Mouse (Mus musculus) brown adipose tissue, adult 24 weeks (tissue): ENCODE results near the gene Synrg. TPM values are rescaled to one million over a fixed set of nuclear protein-coding genes. Genes with fewer than 3 reads are reported as not detected.

Source experiments
- H3K27ac ChIP-seq: fragments of 200-500 bp; replicated peaks from 2 replicates; pipeline ENCODE4 v1.5.1; 2012; ENCODE audit warnings: low read depth, mild to moderate bottlenecking, low read length
- H3K4me1 ChIP-seq: fragments of 200-500 bp; 2 replicates; pipeline ENCODE4 v1.6.1; 2012; ENCODE audit warnings: low read length, mixed read lengths; ENCODE audit not compliant: control insufficient read depth, insufficient read depth, insufficient read length
- H3K4me3 ChIP-seq: fragments of 200-500 bp; 2 replicates; pipeline ENCODE4 v1.5.1; 2012; ENCODE audit warnings: low read depth, mild to moderate bottlenecking, low read length, moderate library complexity; ENCODE audit not compliant: insufficient read depth
- polyA plus RNA-seq: library from polyadenylated mRNA; stranded (reverse); fragments of >200 nt; gene quantifications from 2 replicates; pipeline ENCODE4 v1.2.4, GENCODE M21; 2012; ENCODE audit not compliant: missing spikeins, insufficient read depth, insufficient read length

The Synrg gene
- polyA plus RNA-seq, 1 experiment = 20.3 TPM

- Histone ChIP-seq H3K27ac (no peak overlapping the region), H3K4me1 (no peaks in the 10 kb centered on the region), H3K4me3 (no peak overlapping the region)
Observed at GRCm38 (mm10) chr11:84047270-84047669, 83.0 kb downstream of the Synrg start.

- Histone ChIP-seq H3K27ac (no peak overlapping the region), H3K4me3 (no peak overlapping the region), H3K4me1 (no peaks in the 10 kb centered on the region)
Observed at GRCm38 (mm10) chr11:84048411-84048810, 84.2 kb downstream of the Synrg start.

- Histone ChIP-seq H3K27ac (no peak overlapping the region), H3K4me3 (no peak overlapping the region), H3K4me1 (no peaks in the 10 kb centered on the region)
Observed at GRCm38 (mm10) chr11:84053055-84053454, 88.8 kb downstream of the Synrg start.

DNA sequence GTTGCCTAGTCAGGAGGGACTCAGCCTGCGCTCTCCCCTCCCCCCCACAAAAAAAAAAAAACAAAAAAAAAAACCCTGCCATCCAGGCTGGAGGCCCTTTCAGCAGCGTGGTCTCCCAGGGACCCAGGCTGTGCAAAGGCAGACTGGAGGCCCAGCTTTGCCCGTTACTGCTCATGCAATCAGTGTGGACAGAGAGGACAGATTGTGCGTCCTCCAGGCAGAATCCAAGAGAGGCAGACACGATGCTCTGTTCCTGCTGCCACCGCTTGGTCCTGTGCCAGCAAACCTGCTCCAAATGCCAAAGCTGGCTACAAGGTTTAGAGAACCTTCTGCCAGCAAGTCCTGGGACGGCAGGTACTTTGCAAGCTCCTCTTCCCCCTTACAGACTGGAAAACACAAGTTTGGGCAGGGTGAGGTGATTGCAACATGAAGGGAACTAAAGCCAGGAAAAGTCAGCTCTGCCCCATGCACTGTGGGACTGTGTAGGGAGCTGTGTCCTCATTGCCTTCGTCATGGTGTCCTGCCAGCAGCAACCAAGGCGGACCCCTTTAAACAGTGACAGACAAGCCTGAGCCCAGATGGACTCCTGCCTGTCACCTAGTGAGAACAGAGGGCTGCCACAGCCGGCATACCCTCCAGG, 89.4 kb downstream of the Synrg start:
- H3K4me3 ChIP-seq = no peak overlapping the region
- H3K4me1 ChIP-seq = no peaks in the 10 kb centered on the region
- H3K27ac ChIP-seq = no peak overlapping the region

GRCm38 (mm10) chr11:84057418-84057817, 93.2 kb downstream of the Synrg start:
- no peaks in the 10 kb centered on the region for H3K4me1 ChIP-seq
- no peak overlapping the region for H3K4me3 ChIP-seq

DNA sequence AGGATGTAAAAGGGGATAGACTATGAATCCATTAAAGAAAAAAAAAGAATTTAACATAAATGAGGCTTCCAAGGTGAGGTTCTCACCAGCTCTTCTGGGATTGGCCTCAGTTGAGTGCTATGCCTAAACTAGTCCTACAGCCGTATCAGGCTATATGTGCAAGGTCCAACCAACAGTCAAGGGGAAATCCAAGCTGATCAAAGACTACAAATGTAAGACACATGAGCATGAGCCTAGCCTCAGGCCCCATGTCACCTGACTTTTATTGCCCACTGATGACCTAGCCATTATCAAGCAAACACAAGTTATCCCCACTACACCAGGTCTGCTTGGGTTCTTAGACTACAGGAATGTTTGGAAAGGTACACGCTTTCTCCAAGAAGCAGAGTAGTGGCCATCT, 95.6 kb downstream of the Synrg start:
- no peak overlapping the region for H3K27ac ChIP-seq
- H3K4me1 ChIP-seq = no peaks in the 10 kb centered on the region
- H3K4me3 ChIP-seq = no peak overlapping the region

More at GRCm38 (mm10) chr11:84057418-84057817, 93.2 kb downstream of the Synrg start:
- H3K27ac ChIP-seq = no peak overlapping the region

DNA sequence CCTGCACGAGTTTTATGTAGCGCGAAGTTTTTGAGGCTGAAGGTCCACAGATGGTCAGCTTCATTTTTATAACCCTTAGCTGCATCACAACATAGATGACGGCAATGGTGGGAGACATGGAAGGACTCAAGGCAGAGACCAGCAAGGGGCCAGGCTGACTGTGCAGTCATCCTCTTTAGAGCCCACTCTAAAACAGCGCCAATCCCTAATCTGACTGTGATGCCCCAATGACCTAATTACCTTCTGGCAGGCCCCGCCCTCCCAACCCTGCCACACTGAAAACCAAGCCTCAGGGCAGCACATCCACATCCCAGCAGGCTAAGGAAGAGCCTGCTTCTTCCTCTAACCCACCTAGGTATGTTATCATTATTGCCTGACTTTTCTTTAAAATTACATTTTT, 96.4 kb downstream of the Synrg start:
- H3K27ac ChIP-seq = no peak overlapping the region
- H3K4me1 ChIP-seq = no peaks in the 10 kb centered on the region
- H3K4me3 ChIP-seq = no peak overlapping the region

GRCm38 (mm10) chr11:84061881-84062280, 97.7 kb downstream of the Synrg start:
- Histone ChIP-seq H3K4me1 (no peaks in the 10 kb centered on the region), H3K27ac (no peak overlapping the region), H3K4me3 (no peak overlapping the region)

DNA sequence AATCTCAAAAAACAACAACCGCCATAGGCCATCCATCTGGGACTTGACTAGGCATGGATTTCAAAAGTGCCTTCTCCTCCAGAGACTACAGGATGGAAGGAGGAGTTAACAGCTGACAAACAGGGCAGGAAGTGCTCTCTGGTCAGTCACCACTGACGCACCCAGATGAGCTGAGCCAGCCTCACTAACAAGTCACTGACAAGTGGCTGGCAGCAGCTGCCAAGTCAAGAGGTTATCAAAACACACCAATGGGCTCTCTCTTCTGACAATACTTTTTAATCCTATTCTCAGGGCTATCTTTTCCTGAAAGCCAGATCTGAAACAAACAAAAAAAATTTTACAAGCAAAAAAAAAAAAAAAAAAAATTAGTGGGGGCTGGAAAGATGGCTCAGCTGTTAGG, 98.6 kb downstream of the Synrg start:
- Histone ChIP-seq H3K4me1 (no peaks in the 10 kb centered on the region), H3K27ac (no peak overlapping the region), H3K4me3 (no peak overlapping the region)

GRCm38 (mm10) chr11:84063631-84064209, 99.5 kb downstream of the Synrg start:
- H3K27ac ChIP-seq = no peak overlapping the region

GRCm38 (mm10) chr11:84066071-84066481, 101.8 kb downstream of the Synrg start:
- no peaks in the 10 kb centered on the region for H3K4me1 ChIP-seq
- no peak overlapping the region for H3K27ac ChIP-seq
- no peak overlapping the region for H3K4me3 ChIP-seq

More at GRCm38 (mm10) chr11:84063631-84064209, 99.5 kb downstream of the Synrg start:
- no peaks in the 10 kb centered on the region for H3K4me1 ChIP-seq
- H3K4me3 ChIP-seq = no peak overlapping the region

DNA sequence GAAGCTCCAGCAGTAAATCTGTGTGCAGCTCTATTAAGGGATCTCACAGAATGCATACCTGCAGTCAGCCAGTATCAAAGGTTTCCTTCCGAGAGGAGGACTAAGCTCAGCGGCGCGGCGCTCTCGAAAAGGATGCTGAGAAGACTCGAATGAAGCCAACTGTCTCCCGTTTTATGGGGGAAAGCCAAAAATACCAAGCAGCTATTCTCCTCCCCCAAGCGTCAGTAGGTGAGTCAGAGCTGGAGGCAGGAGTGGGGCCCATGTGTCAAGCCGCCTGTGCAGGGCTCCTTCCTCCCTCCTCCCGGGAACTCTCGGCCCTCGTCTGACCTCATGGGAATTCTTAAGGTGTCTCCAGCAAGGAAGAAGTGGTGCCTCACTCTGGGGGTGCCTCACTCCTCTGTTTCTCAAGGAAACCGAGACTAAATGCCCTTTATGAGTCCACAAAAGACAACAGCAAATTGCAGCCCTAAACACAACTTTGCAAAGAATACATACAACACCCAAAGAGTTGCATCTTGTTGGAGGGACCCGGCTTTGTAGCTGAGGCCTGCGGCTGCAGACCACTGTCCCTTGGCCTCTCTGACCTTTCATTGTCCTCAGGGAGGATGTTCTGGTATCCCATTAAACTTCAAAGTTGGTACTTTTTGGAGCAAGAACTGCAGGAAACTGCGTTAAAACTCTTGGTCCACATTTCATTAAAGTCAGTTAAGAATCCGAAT, 102.9 kb downstream of the Synrg start:
- H3K27ac ChIP-seq = no peak overlapping the region
- peak overlapping the region; percentile 88; the same call in 1 of the 2 replicates for H3K4me3 ChIP-seq
- no peaks in the 10 kb centered on the region for H3K4me1 ChIP-seq

GRCm38 (mm10) chr11:84067720-84068190, 103.5 kb downstream of the Synrg start:
- peak overlapping the region; percentile 88 for H3K4me3 ChIP-seq
- no peaks in the 10 kb centered on the region for H3K4me1 ChIP-seq
- no peak overlapping the region for H3K27ac ChIP-seq

GRCm38 (mm10) chr11:84068191-84069033, 104.2 kb downstream of the Synrg start:
- peak overlapping the region; percentile 88 for H3K4me3 ChIP-seq
- no peaks in the 10 kb centered on the region for H3K4me1 ChIP-seq
- H3K27ac ChIP-seq = no peak overlapping the region

DNA sequence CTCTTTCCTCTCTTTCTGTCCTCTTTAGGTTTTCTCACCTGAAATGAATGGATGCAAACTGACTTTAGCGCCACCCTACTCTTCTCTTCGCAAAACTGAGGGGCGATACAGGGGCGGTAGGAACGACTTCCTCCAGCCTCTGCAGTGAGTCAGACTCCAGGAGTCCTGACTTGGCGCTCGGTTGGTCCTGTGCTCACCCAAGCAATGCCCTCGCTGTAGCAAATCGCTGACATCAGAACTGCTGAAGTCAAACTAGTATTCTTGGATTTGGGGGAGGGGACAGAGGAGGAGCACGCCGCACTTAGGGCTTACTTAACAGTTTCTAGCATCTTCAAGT, 104.8 kb downstream of the Synrg start, which contains the start of gene Dusp14:
Dusp14 (minus strand) TSS at position 228 of the 337 bp plus-strand sequence.
- H3K27ac ChIP-seq = no peak within 1 kb of the TSS
- H3K4me3 ChIP-seq = peak within 1 kb of the TSS; percentile 88
- no peaks in the 10 kb centered on the region for H3K4me1 ChIP-seq
